Mouse (Mus musculus): ENCODE results near the gene Chaf1a. TPM values are rescaled to one million over a fixed set of nuclear protein-coding genes. Genes with fewer than 3 reads are reported as not detected.

Chaf1a gene
- polyA plus RNA-seq, 1 experiment: 4.1 TPM

DNA sequence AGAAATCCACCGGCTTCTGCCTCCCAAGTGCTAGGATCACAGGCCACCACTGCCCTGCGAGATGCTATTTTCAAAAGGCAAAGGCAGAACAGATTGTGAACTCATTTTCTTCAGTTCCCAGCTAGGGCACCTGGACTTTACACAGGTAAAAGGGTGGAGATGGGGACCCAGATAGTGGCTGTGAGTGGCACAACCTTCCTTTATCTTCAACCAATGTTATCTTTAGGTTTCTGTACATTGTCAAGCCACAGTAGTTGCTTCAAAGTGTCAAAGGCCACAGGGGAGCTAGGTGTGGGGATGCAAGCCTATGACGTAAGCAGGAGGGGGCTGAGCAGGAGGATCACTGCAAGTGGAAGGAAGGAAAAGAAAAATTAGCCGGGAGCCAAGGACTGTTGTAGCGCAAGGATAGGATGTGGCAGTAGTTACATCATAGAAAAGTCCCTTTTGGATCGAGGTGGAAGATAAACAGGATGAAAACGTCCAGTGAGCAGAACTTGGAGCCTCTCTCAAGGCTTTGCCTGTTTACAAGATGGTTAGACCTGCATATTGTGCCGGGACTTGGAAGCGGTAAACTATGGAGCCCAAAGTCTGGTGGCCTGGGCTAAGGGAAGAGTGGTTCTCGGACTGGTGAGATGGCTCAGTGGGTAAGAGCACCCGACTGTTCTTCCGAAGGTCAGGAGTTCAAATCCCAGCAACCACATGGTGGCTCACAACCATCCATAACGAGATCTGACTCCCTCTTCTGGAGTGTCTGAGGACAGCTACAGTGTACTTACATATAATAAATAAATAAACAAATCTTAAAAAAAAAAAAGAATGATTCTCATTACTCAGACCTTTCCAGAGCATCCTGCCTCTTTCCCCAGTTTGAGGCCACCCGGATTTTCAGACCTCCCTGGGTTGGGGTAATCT lies 32.5 kb upstream of the Chaf1a start:
- peak overlapping the region; percentile 98 for H3K27ac ChIP-seq (ENCODE audit: insufficient read depth, low read depth, low read length)
- H3K4me1 ChIP-seq (ENCODE audit: control insufficient read depth, insufficient read depth, insufficient read length, low read length): peaks cover 15% of the 10 kb centered on the region
- 13% methylated on average over 14 of the region's 14 CpGs for WGBS
- H3K36me3 ChIP-seq (ENCODE audit: control insufficient read depth, insufficient read depth, low read length): peaks cover 11% of the 10 kb centered on the region
- TF ChIP-seq CTCF (IDR thresholded peaks at IDR 0.05; ENCODE audit: extremely low read depth, insufficient read length, insufficient replicate concordance, low read depth, low read length) (no peak), POLR2A (IDR thresholded peaks at IDR 0.05; ENCODE audit: low read depth, low read length) (no peak)
- H3K4me3 ChIP-seq (ENCODE audit: low read depth, low read length): peak overlapping the region; percentile 86
- H3K27me3 ChIP-seq (ENCODE audit: control insufficient read depth, insufficient read depth, low read length): no peaks in the 10 kb centered on the region

DNA sequence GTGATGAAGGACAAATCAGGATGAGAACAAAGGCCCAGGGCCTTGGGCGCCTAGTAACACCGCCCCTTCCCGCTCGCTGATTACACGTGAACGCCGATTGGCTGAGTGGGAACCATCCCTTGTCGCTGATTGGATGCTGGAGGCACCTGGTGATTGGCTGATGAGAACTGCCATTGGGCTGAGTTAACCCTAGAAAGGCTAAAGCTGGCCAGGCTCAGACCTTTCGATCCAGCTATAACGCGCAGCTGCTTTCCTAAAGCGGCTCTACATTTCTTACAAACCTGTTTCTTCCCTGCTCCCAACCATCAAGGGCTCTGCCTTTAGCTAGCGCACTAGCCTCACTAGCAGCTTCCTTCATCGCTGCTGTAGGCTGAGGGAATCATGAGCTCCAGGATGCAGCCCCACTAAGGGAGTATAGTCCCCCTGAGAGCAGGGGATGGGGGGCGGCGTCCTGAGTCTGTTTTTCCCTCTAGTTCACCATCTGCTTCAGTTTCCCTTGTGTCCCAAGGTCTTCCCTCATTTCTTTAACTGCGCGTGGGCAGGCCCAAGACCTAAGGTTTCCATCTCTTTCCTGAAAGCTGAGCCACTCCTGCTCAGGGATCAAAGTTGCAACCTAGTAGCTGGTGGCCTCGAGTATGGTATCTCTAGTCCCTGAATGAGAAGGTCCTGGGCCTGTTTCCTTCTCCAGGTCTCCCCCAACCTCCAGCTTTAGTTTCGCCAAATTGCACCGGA lies 31.7 kb upstream of the Chaf1a start:
- WGBS: under 1% methylated on average over 21 of the region's 21 CpGs
- H3K27me3 ChIP-seq (ENCODE audit: control insufficient read depth, insufficient read depth, low read length): no peaks in the 10 kb centered on the region
- peaks cover 10% of the 10 kb centered on the region for H3K36me3 ChIP-seq (ENCODE audit: control insufficient read depth, insufficient read depth, low read length)
- TF ChIP-seq POLR2A (IDR thresholded peaks at IDR 0.05; ENCODE audit: low read depth, low read length) (peak; percentile 41; the same call in 1 of the 2 replicates), CTCF (IDR thresholded peaks at IDR 0.05; ENCODE audit: extremely low read depth, insufficient read length, insufficient replicate concordance, low read depth, low read length) (no peak)
- peak overlapping the region; percentile 86 for H3K4me3 ChIP-seq (ENCODE audit: low read depth, low read length)
- peak overlapping the region; percentile 98 for H3K27ac ChIP-seq (ENCODE audit: insufficient read depth, low read depth, low read length)
- H3K4me1 ChIP-seq (ENCODE audit: control insufficient read depth, insufficient read depth, insufficient read length, low read length): peaks cover 12% of the 10 kb centered on the region

DNA sequence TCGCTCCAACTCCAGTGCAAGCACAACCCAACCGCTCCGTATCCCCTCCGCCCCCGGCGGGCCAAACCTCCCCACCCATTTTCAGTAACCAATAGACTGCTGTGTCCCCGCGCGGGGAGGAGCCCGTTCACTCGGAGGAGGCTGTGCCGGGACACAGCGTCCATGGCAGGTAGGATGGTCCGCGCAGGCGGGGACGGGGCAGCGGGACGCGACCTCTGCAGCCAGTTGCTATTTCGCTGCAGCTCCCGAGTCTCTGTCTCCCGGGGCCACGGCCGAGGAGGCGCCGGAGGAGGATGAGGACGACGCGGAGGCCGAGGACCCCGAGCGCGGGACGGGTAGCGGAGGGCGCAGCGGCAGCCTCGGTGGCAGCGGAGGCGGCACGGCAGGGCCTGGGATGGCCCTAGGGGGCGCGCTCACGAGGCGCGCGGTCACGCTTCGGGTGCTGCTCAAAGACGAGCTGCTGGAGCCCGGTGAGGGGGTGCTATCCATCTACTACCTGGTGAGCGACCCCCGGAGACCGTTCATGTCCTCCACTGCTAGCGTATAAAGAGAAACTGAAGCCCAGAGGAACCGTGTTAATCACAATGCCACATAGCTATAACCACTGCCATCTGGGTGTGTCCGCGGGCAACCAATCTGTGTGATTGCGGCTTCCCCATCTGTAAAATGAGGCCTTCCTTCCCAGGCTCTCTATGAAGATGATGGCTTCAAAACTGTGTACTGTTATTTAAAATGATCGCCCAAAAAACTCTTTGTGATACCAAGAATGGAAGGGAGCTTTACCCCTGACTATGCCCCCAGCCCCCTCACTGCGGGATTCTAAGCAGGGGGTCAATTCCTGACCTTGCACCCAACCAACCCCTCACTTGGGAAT lies 30.9 kb upstream of the Chaf1a start:
- peaks cover 12% of the 10 kb centered on the region for H3K4me1 ChIP-seq (ENCODE audit: control insufficient read depth, insufficient read depth, insufficient read length, low read length)

DNA sequence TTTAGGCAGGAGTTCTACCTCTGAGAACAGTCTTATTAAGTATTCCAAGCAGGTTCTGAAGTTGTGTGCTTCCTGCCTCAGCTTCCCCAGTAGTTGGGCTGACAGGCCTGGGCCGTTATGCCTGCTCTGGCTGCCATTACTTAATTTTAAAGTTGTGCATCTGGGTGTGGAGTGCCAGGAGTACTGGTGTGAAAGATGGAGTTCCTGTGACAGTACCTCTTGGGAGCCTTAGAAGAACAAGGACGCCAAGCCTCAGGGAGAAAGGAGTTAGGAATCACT lies 30.3 kb upstream of the Chaf1a start:
- Histone ChIP-seq H3K4me1 (ENCODE audit: control insufficient read depth, insufficient read depth, insufficient read length, low read length) (peaks cover 9% of the 10 kb centered on the region), H3K36me3 (ENCODE audit: control insufficient read depth, insufficient read depth, low read length) (peaks cover 17% of the 10 kb centered on the region), H3K27ac (ENCODE audit: insufficient read depth, low read depth, low read length) (peak overlapping the region; percentile 92; the same call in 1 of the 2 replicates), H3K27me3 (ENCODE audit: control insufficient read depth, insufficient read depth, low read length) (no peaks in the 10 kb centered on the region), H3K4me3 (ENCODE audit: low read depth, low read length) (peak overlapping the region; percentile 86)
- WGBS: 59% methylated on average over 2 of the region's 2 CpGs
- TF ChIP-seq CTCF (IDR thresholded peaks at IDR 0.05; ENCODE audit: extremely low read depth, insufficient read length, insufficient replicate concordance, low read depth, low read length): no peak
- TF ChIP-seq POLR2A (IDR thresholded peaks at IDR 0.05; ENCODE audit: low read depth, low read length): no peak

More for the DNA sequence above, 30.9 kb upstream of the Chaf1a start:
- Histone ChIP-seq H3K4me3 (ENCODE audit: low read depth, low read length) (peak overlapping the region; percentile 86), H3K27me3 (ENCODE audit: control insufficient read depth, insufficient read depth, low read length) (no peaks in the 10 kb centered on the region), H3K36me3 (ENCODE audit: control insufficient read depth, insufficient read depth, low read length) (peaks cover 13% of the 10 kb centered on the region), H3K27ac (ENCODE audit: insufficient read depth, low read depth, low read length) (peak overlapping the region; percentile 92)
- WGBS: under 1% methylated on average over 61 of the region's 62 CpGs
- peak; percentile 49; the same call in 1 of the 2 replicates for TF ChIP-seq CTCF (IDR thresholded peaks at IDR 0.05; ENCODE audit: extremely low read depth, insufficient read length, insufficient replicate concordance, low read depth, low read length)
- peak; percentile 92 for TF ChIP-seq POLR2A (IDR thresholded peaks at IDR 0.05; ENCODE audit: low read depth, low read length)

DNA sequence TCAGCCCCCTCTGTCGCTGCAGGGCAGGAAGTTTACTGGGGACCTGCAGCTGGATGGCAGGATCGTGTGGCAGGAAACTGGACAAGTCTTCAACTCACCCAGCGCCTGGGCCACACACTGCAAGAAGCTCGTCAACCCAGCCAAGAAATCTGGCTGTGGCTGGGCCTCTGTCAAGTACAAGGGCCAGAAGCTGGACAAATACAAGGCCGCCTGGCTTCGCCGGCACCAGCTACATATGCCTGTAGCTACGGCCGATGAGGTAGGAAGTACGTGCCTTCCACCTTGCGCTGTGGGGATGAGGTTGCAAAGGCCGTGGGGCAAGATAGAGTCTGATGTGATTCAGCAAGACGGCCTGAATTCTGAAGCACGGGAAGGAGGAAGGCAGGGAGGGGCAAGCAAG lies 30.0 kb upstream of the Chaf1a start:
- TF ChIP-seq POLR2A (IDR thresholded peaks at IDR 0.05; ENCODE audit: low read depth, low read length) (no peak), CTCF (IDR thresholded peaks at IDR 0.05; ENCODE audit: extremely low read depth, insufficient read length, insufficient replicate concordance, low read depth, low read length) (no peak)
- WGBS: 60% methylated on average over 14 of the region's 14 CpGs
- peak overlapping the region; percentile 86 for H3K4me3 ChIP-seq (ENCODE audit: low read depth, low read length)
- H3K4me1 ChIP-seq (ENCODE audit: control insufficient read depth, insufficient read depth, insufficient read length, low read length): peaks cover 9% of the 10 kb centered on the region
- peaks cover 20% of the 10 kb centered on the region for H3K36me3 ChIP-seq (ENCODE audit: control insufficient read depth, insufficient read depth, low read length)
- H3K27ac ChIP-seq (ENCODE audit: insufficient read depth, low read depth, low read length): 0 out of 2 replicates have a peak overlapping the region, but pooled peaks have one; percentile 92
- H3K27me3 ChIP-seq (ENCODE audit: control insufficient read depth, insufficient read depth, low read length): no peaks in the 10 kb centered on the region

DNA sequence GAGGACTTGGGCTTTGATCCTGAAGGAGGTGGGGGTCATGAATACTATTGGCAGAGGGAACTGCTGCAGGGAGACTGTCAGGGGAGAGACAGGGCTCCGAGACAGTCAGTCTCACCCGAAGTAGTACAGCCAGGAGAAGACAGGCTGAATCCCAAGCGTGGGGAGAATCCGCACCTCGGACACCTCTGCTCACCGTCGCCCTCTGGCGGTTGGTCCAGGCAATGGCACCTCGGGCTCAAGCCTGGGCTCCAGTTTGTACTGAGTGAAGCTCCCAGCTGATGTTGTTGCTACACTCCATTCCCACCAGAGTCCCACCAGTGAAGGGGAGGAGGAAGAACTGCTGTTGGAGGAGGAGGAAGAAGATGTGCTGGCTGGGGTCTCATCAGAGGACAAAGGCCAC lies 29.6 kb upstream of the Chaf1a start:
- H3K4me3 ChIP-seq (ENCODE audit: low read depth, low read length): peak overlapping the region; percentile 86
- peak; percentile 100 for TF ChIP-seq CTCF (IDR thresholded peaks at IDR 0.05; ENCODE audit: extremely low read depth, insufficient read length, insufficient replicate concordance, low read depth, low read length)
- no peak for TF ChIP-seq POLR2A (IDR thresholded peaks at IDR 0.05; ENCODE audit: low read depth, low read length)

More for the DNA sequence above, 29.6 kb upstream of the Chaf1a start:
- no peak overlapping the region for H3K27ac ChIP-seq (ENCODE audit: insufficient read depth, low read depth, low read length)
- 4% methylated on average over 9 of the region's 9 CpGs for WGBS
- H3K36me3 ChIP-seq (ENCODE audit: control insufficient read depth, insufficient read depth, low read length): peaks cover 25% of the 10 kb centered on the region
- H3K4me1 ChIP-seq (ENCODE audit: control insufficient read depth, insufficient read depth, insufficient read length, low read length): peaks cover 9% of the 10 kb centered on the region
- H3K27me3 ChIP-seq (ENCODE audit: control insufficient read depth, insufficient read depth, low read length): no peaks in the 10 kb centered on the region
